Mouse (Mus musculus) gastrocnemius, adult 2 months (tissue): Measurements from ENCODE around the gene Upp2. TPM values are rescaled to one million over a fixed set of nuclear protein-coding genes. Genes with fewer than 3 reads are reported as not detected.

Experiments
- DNase-seq: peaks from one replicate; pipeline ENCODE4 v3.0.0; 2022
- H3K27ac ChIP-seq: fragments of 200-600 bp; 2 replicates; pipeline ENCODE4 v1.8.1; 2022; ENCODE audit warnings: mild to moderate bottlenecking
- H3K4me3 ChIP-seq: fragments of 200-600 bp; 2 replicates; pipeline ENCODE4 v1.8.1; 2022; ENCODE audit warnings: mild to moderate bottlenecking, moderate library complexity
- CTCF ChIP-seq: fragments of 200-600 bp; IDR thresholded peaks from 2 replicates; pipeline ENCODE4 v1.8.1; 2022; ENCODE audit warnings: antibody characterized with exemption, mild to moderate bottlenecking, moderate library complexity
- intact Hi-C: fragments of 180-260 bp; cut with DNase I; formaldehyde crosslinking; loops from one replicate; pipeline ENCODE4 v1.15.1; 2025
- total RNA-seq, 2 experiments: library from RNA; stranded (reverse); gene quantifications; 2 replicates each; pipeline ENCODE4 v1.2.3; 2021

Gene Upp2
- total RNA-seq, 2 experiments from 2014 or later: 2.0 to 2.4 TPM

GRCm38 (mm10) chr2:58765141-58765540 is 198.0 kb downstream of the Upp2 start:
- no peak for TF ChIP-seq CTCF
- Histone ChIP-seq H3K4me3 (no peak overlapping the region), H3K27ac (no peak overlapping the region)
- no peak for DNase-seq
- intact Hi-C loops: no loop called here

- TF ChIP-seq CTCF: no peak
- Histone ChIP-seq H3K4me3 (no peak overlapping the region), H3K27ac (no peak overlapping the region)
- intact Hi-C loops: no loop called here
- no peak for DNase-seq
Measured at GRCm38 (mm10) chr2:58773833-58774232, 206.7 kb downstream of the Upp2 start.

- H3K4me3 ChIP-seq: no peak overlapping the region
- intact Hi-C loops: no loop called here
- H3K27ac ChIP-seq: no peak overlapping the region
- DNase-seq: no peak
- TF ChIP-seq CTCF: no peak
Measured at GRCm38 (mm10) chr2:58778986-58779495, 211.9 kb downstream of the Upp2 start.

GRCm38 (mm10) chr2:58783526-58783925 is 216.4 kb downstream of the Upp2 start:
- H3K4me3 ChIP-seq: no peak overlapping the region
- intact Hi-C loops: no loop called here
- DNase-seq: no peak
- no peak for TF ChIP-seq CTCF
- H3K27ac ChIP-seq: no peak overlapping the region

- H3K27ac ChIP-seq: no peak overlapping the region
- no peak for DNase-seq
- TF ChIP-seq CTCF: no peak
- intact Hi-C loops: no loop called here
- no peak overlapping the region for H3K4me3 ChIP-seq
Measured at GRCm38 (mm10) chr2:58786177-58786576, 219.1 kb downstream of the Upp2 start.

- Histone ChIP-seq H3K27ac (no peak overlapping the region), H3K4me3 (no peak overlapping the region)
- DNase-seq: no peak
- TF ChIP-seq CTCF: no peak
- intact Hi-C loops: no loop called here
Measured at GRCm38 (mm10) chr2:58786681-58787080, 219.6 kb downstream of the Upp2 start.

- H3K27ac ChIP-seq: no peak overlapping the region
- DNase-seq: no peak
- intact Hi-C loops: no loop called here
- H3K4me3 ChIP-seq: no peak overlapping the region
- TF ChIP-seq CTCF: no peak
Measured at GRCm38 (mm10) chr2:58787360-58787759, 220.3 kb downstream of the Upp2 start.

- no peak overlapping the region for H3K27ac ChIP-seq
- no peak for DNase-seq
- no peak for TF ChIP-seq CTCF
- H3K4me3 ChIP-seq: no peak overlapping the region
- intact Hi-C loops: no loop called here
Measured at GRCm38 (mm10) chr2:58789934-58790333, 222.8 kb downstream of the Upp2 start.

GRCm38 (mm10) chr2:58790361-58790760 is 223.3 kb downstream of the Upp2 start:
- Histone ChIP-seq H3K4me3 (no peak overlapping the region), H3K27ac (no peak overlapping the region)
- no peak for TF ChIP-seq CTCF
- no peak for DNase-seq
- intact Hi-C loops: no loop called here

- intact Hi-C loops: no loop called here
- TF ChIP-seq CTCF: no peak
- H3K27ac ChIP-seq: no peak overlapping the region
Measured at GRCm38 (mm10) chr2:58794489-58794888, 227.4 kb downstream of the Upp2 start.

GRCm38 (mm10) chr2:58795432-58795831 is 228.3 kb downstream of the Upp2 start:
- Histone ChIP-seq H3K4me3 (no peak overlapping the region), H3K27ac (no peak overlapping the region)
- TF ChIP-seq CTCF: no peak
- DNase-seq: no peak
- intact Hi-C loops: no loop called here

More at GRCm38 (mm10) chr2:58794489-58794888, 227.4 kb downstream of the Upp2 start:
- no peak for DNase-seq
- H3K4me3 ChIP-seq: no peak overlapping the region

- Histone ChIP-seq H3K4me3 (no peak overlapping the region), H3K27ac (no peak overlapping the region)
- no peak for DNase-seq
- no peak for TF ChIP-seq CTCF
- intact Hi-C loops: no loop called here
Measured at GRCm38 (mm10) chr2:58797506-58797905, 230.4 kb downstream of the Upp2 start.

- no peak for DNase-seq
- Histone ChIP-seq H3K27ac (no peak overlapping the region), H3K4me3 (no peak overlapping the region)
- TF ChIP-seq CTCF: no peak
- intact Hi-C loops: no loop called here
Measured at GRCm38 (mm10) chr2:58799126-58799525, 232.0 kb downstream of the Upp2 start.

- intact Hi-C loops: no loop called here
- no peak for TF ChIP-seq CTCF
- H3K27ac ChIP-seq: no peak overlapping the region
Measured at GRCm38 (mm10) chr2:58799623-58800022, 232.5 kb downstream of the Upp2 start.

More at GRCm38 (mm10) chr2:58799623-58800022, 232.5 kb downstream of the Upp2 start:
- no peak for DNase-seq
- no peak overlapping the region for H3K4me3 ChIP-seq
